Mouse (Mus musculus): ENCODE data around the gene Vmo1.

Gene Vmo1

GRCm38 (mm10) chr11:70467902-70468619 lies 46.4 kb downstream of the Vmo1 start:
- no peak for DNase-seq

- DNase-seq = peak; percentile 34 to 76
Observed at GRCm38 (mm10) chr11:70465824-70466223, 48.6 kb downstream of the Vmo1 start.

GRCm38 (mm10) chr11:70465211-70465610 lies 49.2 kb downstream of the Vmo1 start:
- DNase-seq = no peak

- no peak for DNase-seq
Observed at GRCm38 (mm10) chr11:70463970-70464369, 50.4 kb downstream of the Vmo1 start.

Data from kidney, postnatal 36 days (tissue).